Mouse (Mus musculus) heart, postnatal 0 days (tissue): ENCODE results near the gene Ccdc180. TPM values are rescaled to one million over a fixed set of nuclear protein-coding genes. Genes with fewer than 3 reads are reported as not detected.
A peak's percentile ranks its signal among the peaks of the same experiment; 100 is the strongest.

Experiments
- ATAC-seq: fragments of 200-750 bp; cut with Nextera tagmentation; 2 replicates; pipeline ENCODE4 v1.8.0; 2017; ENCODE audit warnings: low read depth, moderate number of reproducible peaks, moderate library complexity; ENCODE audit not compliant: insufficient read depth
- DNase-seq: peaks from one replicate; pipeline ENCODE4 v3.0.0-alpha.2; 2016; ENCODE audit warnings: low spot score
- H3K27ac ChIP-seq: fragments of 300-500 bp; sonication (generic); 2 replicates; pipeline ENCODE4 v1.5.1; 2014; ENCODE audit warnings: low read depth, mild to moderate bottlenecking
- H3K27me3 ChIP-seq: fragments of 300-500 bp; sonication (generic); 2 replicates; pipeline ENCODE4 v1.6.1; 2014; ENCODE audit warnings: low read length, mixed read lengths; ENCODE audit not compliant: control insufficient read depth, insufficient read depth
- H3K36me3 ChIP-seq: fragments of 300-500 bp; sonication (generic); replicated peaks from 2 replicates; pipeline ENCODE4 v1.6.1; 2014; ENCODE audit warnings: low read length, mixed read lengths; ENCODE audit not compliant: control insufficient read depth, insufficient read depth
- H3K4me1 ChIP-seq: fragments of 300-500 bp; sonication (generic); 2 replicates; pipeline ENCODE4 v1.6.1; 2014; ENCODE audit warnings: antibody characterized with exemption; ENCODE audit not compliant: control insufficient read depth, insufficient read depth
- H3K4me2 ChIP-seq: fragments of 300-500 bp; sonication (generic); 2 replicates; pipeline ENCODE4 v1.6.1; 2014; ENCODE audit warnings: low read depth, mild to moderate bottlenecking, low read length, moderate library complexity
- H3K4me3 ChIP-seq: fragments of 300-500 bp; sonication (generic); 2 replicates; pipeline ENCODE4 v1.5.1; 2014; ENCODE audit warnings: low read depth, low read length
- H3K9ac ChIP-seq: fragments of 300-500 bp; sonication (generic); replicated peaks from 2 replicates; pipeline ENCODE4 v1.6.1; 2014; ENCODE audit warnings: low read depth, low read length, mixed read lengths
- H3K9me3 ChIP-seq: fragments of 300-500 bp; sonication (generic); replicated peaks from 2 replicates; pipeline ENCODE4 v1.6.1; 2016; ENCODE audit warnings: low read length; ENCODE audit not compliant: control insufficient read depth
- CTCF ChIP-seq: IDR thresholded peaks from 2 replicates; pipeline ENCODE4 v1.5.1; 2016; ENCODE audit warnings: antibody characterized with exemption, control low read depth, low read depth
- EP300 ChIP-seq: IDR thresholded peaks from 2 replicates; pipeline ENCODE4 v1.6.1; 2016; ENCODE audit warnings: antibody characterized with exemption, low read depth
- WGBS: fragments of 180-500 bp; shearing (Covaris S2); extraction: QIAGEN DNeasy Blood & Tissue Kit; methylation state at CpG from one replicate; pipeline ENCODE4 v1.1.7; 2014; 5-methylcytosine and 5-hydroxymethylcytosine counted together
- polyA plus RNA-seq: library from polyadenylated mRNA; unstranded; fragments of >200 nt; fragmentation: Nextera tagmentation; extraction: Ambion mirVana; gene quantifications from 2 replicates; pipeline ENCODE4 v1.2.1, GENCODE M21; 2015
- total RNA-seq: library from RNA; depleted of rRNA; stranded (reverse); fragments of >200 nt; gene quantifications from 2 replicates; pipeline ENCODE4 v1.2.3, GENCODE M21; 2014; ENCODE audit warnings: low replicate concordance

Ccdc180 gene
- total and polyA plus RNA-seq, 2 experiments from 2014 or later, result 0.12 TPM; not detected in 1

DNA sequence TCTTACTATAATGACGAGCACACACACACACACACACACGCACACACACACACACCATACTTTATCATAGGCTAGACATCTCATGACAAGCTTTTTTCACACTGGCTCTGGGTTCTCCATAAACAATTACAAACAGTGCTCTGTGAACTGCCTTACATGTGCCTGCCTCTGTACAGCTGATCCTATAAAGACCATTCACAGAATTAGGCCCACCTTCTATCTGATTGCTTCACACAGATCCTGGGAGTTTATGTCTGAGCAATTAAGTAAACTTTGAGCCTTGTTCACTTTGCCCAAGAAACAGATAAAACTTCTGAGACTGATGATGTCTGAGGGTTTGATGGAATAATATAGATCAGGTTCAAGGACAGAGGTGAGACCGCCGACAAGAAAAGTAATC, 21.8 kb downstream of the Ccdc180 start:
- TF ChIP-seq CTCF (no peak), EP300 (no peak)
- no peak overlapping the region for H3K9ac ChIP-seq
- no peaks in the 10 kb centered on the region for H3K9me3 ChIP-seq
- ATAC-seq (no peak), DNase-seq (no peak)
- WGBS, result 88% methylated on average over 4 of the region's 4 CpGs
- H3K4me3 ChIP-seq, result no peak overlapping the region
- H3K27ac ChIP-seq, result no peak overlapping the region
- no peaks in the 10 kb centered on the region for H3K4me1 ChIP-seq
- H3K4me2 ChIP-seq, result no peak overlapping the region
- H3K27me3 ChIP-seq, result no peaks in the 10 kb centered on the region
- no peaks in the 10 kb centered on the region for H3K36me3 ChIP-seq

DNA sequence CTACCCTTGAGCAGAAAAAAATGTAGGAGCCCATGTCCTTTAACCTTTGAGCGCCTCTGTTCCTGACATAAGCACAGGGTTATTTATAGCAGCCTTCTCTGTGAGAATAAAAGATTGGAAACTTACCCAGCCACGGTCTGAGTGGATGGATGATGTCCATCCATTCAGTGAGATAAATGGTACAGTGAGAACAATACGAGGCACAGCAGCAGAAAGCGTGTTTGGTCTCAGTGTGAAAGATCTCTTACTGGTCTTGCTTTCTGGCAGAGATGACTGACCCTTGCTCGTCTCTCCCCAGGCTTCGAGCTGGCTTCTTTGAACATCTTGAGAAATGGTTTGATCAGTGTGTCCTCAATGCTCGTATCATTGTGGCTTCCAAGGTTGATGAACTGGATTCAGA, 27.0 kb downstream of the Ccdc180 start:
- DNase-seq (peak; percentile 8), ATAC-seq (no peak)
- Histone ChIP-seq H3K27me3 (no peaks in the 10 kb centered on the region), H3K4me3 (no peak overlapping the region), H3K27ac (no peak overlapping the region), H3K9ac (no peak overlapping the region), H3K9me3 (no peaks in the 10 kb centered on the region), H3K4me2 (no peak overlapping the region), H3K4me1 (no peaks in the 10 kb centered on the region), H3K36me3 (no peaks in the 10 kb centered on the region)
- TF ChIP-seq EP300, result no peak
- TF ChIP-seq CTCF, result no peak
- 38% methylated on average over 7 of the region's 7 CpGs for WGBS

GRCm38 (mm10) chr4:45921663-45922435, 31.7 kb downstream of the Ccdc180 start:
- H3K27me3 ChIP-seq, result no peaks in the 10 kb centered on the region
- no peaks in the 10 kb centered on the region for H3K36me3 ChIP-seq
- no peaks in the 10 kb centered on the region for H3K4me1 ChIP-seq
- WGBS, result 85% methylated on average over 10 of the region's 10 CpGs
- H3K9ac ChIP-seq, result no peak overlapping the region
- DNase-seq (no peak), ATAC-seq (no peak)
- H3K27ac ChIP-seq, result no peak overlapping the region
- TF ChIP-seq CTCF, result no peak
- TF ChIP-seq EP300, result no peak
- no peaks in the 10 kb centered on the region for H3K9me3 ChIP-seq
- H3K4me2 ChIP-seq, result no peak overlapping the region
- H3K4me3 ChIP-seq, result no peak overlapping the region

GRCm38 (mm10) chr4:45924011-45924410, 33.9 kb downstream of the Ccdc180 start:
- H3K36me3 ChIP-seq, result no peaks in the 10 kb centered on the region
- H3K9me3 ChIP-seq, result no peaks in the 10 kb centered on the region
- ATAC-seq (no peak), DNase-seq (no peak)
- H3K4me1 ChIP-seq, result no peaks in the 10 kb centered on the region
- H3K4me3 ChIP-seq, result no peak overlapping the region
- no peak overlapping the region for H3K4me2 ChIP-seq
- no peaks in the 10 kb centered on the region for H3K27me3 ChIP-seq
- 80% methylated on average over 4 of the region's 4 CpGs for WGBS
- H3K9ac ChIP-seq, result no peak overlapping the region
- TF ChIP-seq CTCF, result no peak
- TF ChIP-seq EP300, result no peak
- no peak overlapping the region for H3K27ac ChIP-seq

DNA sequence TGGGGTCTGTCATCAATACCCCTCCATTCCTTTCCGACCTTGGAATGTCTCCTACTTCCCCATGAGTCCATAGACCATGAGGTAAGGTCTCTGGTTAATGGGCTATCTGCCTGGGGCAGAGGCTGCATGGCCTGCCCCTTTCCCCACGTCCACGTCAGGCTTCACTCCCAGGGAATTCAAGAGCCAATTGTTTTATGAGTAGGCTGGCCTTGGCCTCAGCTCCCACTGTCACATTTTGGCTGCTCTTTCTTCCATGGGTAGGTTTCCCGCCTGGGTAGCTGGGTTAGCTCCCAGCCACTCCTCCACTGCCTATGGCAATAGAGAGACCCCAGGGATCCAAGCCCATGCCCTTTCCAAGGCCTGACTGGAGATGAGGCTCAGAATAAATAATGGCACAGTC, 38.5 kb downstream of the Ccdc180 start:
- no peak for TF ChIP-seq CTCF
- no peak for TF ChIP-seq EP300

GRCm38 (mm10) chr4:45941628-45942044, 51.5 kb downstream of the Ccdc180 start:
- H3K4me3 ChIP-seq, result no peak overlapping the region
- H3K4me2 ChIP-seq, result 0 out of 2 replicates have a peak overlapping the region, but pooled peaks have one; percentile 25
- no peak overlapping the region for H3K9ac ChIP-seq
- H3K36me3 ChIP-seq, result no peaks in the 10 kb centered on the region
- H3K9me3 ChIP-seq, result no peaks in the 10 kb centered on the region
- TF ChIP-seq CTCF (peak; percentile 82), EP300 (no peak)
- peak; percentile 66 for DNase-seq
- no peaks in the 10 kb centered on the region for H3K4me1 ChIP-seq
- ATAC-seq, result no peak; the same call in 1 of the 2 replicates
- H3K27me3 ChIP-seq, result no peaks in the 10 kb centered on the region
- no peak overlapping the region for H3K27ac ChIP-seq
- WGBS, result 19% methylated on average over 13 of the region's 13 CpGs

More for the DNA sequence above, 38.5 kb downstream of the Ccdc180 start:
- Histone ChIP-seq H3K27me3 (no peaks in the 10 kb centered on the region), H3K4me1 (no peaks in the 10 kb centered on the region), H3K9me3 (no peaks in the 10 kb centered on the region), H3K4me3 (no peak overlapping the region), H3K27ac (no peak overlapping the region), H3K9ac (no peak overlapping the region), H3K4me2 (no peak overlapping the region), H3K36me3 (no peaks in the 10 kb centered on the region)
- WGBS, result 72% methylated on average over 4 of the region's 4 CpGs
- no peak for DNase-seq
- ATAC-seq, result no peak
